Mouse (Mus musculus): ENCODE data around the gene Pxmp2. TPM values are rescaled to one million over a fixed set of nuclear protein-coding genes. Genes with fewer than 3 reads are reported as not detected.

Gene Pxmp2
- polyA plus RNA-seq, 1 experiment: 4.7 TPM

GRCm38 (mm10) chr5:110266941-110267340, 19.0 kb downstream of the Pxmp2 start:
- H3K27me3 ChIP-seq (ENCODE audit: control insufficient read depth, insufficient read depth, low read length): no peaks in the 10 kb centered on the region
- peaks cover 26% of the 10 kb centered on the region for H3K36me3 ChIP-seq (ENCODE audit: control insufficient read depth, insufficient read depth, low read length)
- TF ChIP-seq CTCF (IDR thresholded peaks at IDR 0.05; ENCODE audit: borderline replicate concordance, control insufficient read depth, extremely low read depth, insufficient read depth, low read length, poor library complexity) (no peak), POLR2A (IDR thresholded peaks at IDR 0.05; ENCODE audit: control insufficient read depth, extremely low read depth, insufficient read depth, low read length, poor library complexity) (no peak)
- no peak for DNase-seq
- no peak overlapping the region for H3K4me3 ChIP-seq (ENCODE audit: control insufficient read depth, insufficient read depth, low read length)
- WGBS: 98% methylated on average over 4 of the region's 4 CpGs
- H3K4me1 ChIP-seq (replicated peaks; ENCODE audit: control insufficient read depth, insufficient read depth, low read length): peaks cover 7% of the 10 kb centered on the region
- H3K27ac ChIP-seq (ENCODE audit: control insufficient read depth, insufficient read depth, low read length): no peak overlapping the region

GRCm38 (mm10) chr5:110244091-110244490, 41.9 kb downstream of the Pxmp2 start:
- H3K27ac ChIP-seq (ENCODE audit: control insufficient read depth, insufficient read depth, low read length): no peak overlapping the region
- H3K27me3 ChIP-seq (ENCODE audit: control insufficient read depth, insufficient read depth, low read length): no peaks in the 10 kb centered on the region
- WGBS: 98% methylated on average over 2 of the region's 2 CpGs
- H3K4me3 ChIP-seq (ENCODE audit: control insufficient read depth, insufficient read depth, low read length): no peak overlapping the region
- H3K36me3 ChIP-seq (ENCODE audit: control insufficient read depth, insufficient read depth, low read length): peaks cover 75% of the 10 kb centered on the region
- no peak for DNase-seq
- no peaks in the 10 kb centered on the region for H3K4me1 ChIP-seq (replicated peaks; ENCODE audit: control insufficient read depth, insufficient read depth, low read length)
- TF ChIP-seq CTCF (IDR thresholded peaks at IDR 0.05; ENCODE audit: borderline replicate concordance, control insufficient read depth, extremely low read depth, insufficient read depth, low read length, poor library complexity): no peak
- TF ChIP-seq POLR2A (IDR thresholded peaks at IDR 0.05; ENCODE audit: control insufficient read depth, extremely low read depth, insufficient read depth, low read length, poor library complexity): no peak

GRCm38 (mm10) chr5:110232346-110232745, 53.6 kb downstream of the Pxmp2 start:
- Histone ChIP-seq H3K27ac (ENCODE audit: control insufficient read depth, insufficient read depth, low read length) (no peak overlapping the region), H3K4me1 (replicated peaks; ENCODE audit: control insufficient read depth, insufficient read depth, low read length) (peaks cover 3% of the 10 kb centered on the region), H3K36me3 (ENCODE audit: control insufficient read depth, insufficient read depth, low read length) (peaks cover 20% of the 10 kb centered on the region), H3K27me3 (ENCODE audit: control insufficient read depth, insufficient read depth, low read length) (no peaks in the 10 kb centered on the region), H3K4me3 (ENCODE audit: control insufficient read depth, insufficient read depth, low read length) (no peak overlapping the region)
- no peak for TF ChIP-seq CTCF (IDR thresholded peaks at IDR 0.05; ENCODE audit: borderline replicate concordance, control insufficient read depth, extremely low read depth, insufficient read depth, low read length, poor library complexity)
- TF ChIP-seq POLR2A (IDR thresholded peaks at IDR 0.05; ENCODE audit: control insufficient read depth, extremely low read depth, insufficient read depth, low read length, poor library complexity): no peak
- 20% methylated on average over 6 of the region's 6 CpGs for WGBS
- no peak for DNase-seq

GRCm38 (mm10) chr5:110231638-110232037, 54.3 kb downstream of the Pxmp2 start:
- peaks cover 14% of the 10 kb centered on the region; the same call in 1 of the 2 replicates for H3K36me3 ChIP-seq (ENCODE audit: control insufficient read depth, insufficient read depth, low read length)
- TF ChIP-seq POLR2A (IDR thresholded peaks at IDR 0.05; ENCODE audit: control insufficient read depth, extremely low read depth, insufficient read depth, low read length, poor library complexity) (no peak), CTCF (IDR thresholded peaks at IDR 0.05; ENCODE audit: borderline replicate concordance, control insufficient read depth, extremely low read depth, insufficient read depth, low read length, poor library complexity) (no peak)
- peaks cover 3% of the 10 kb centered on the region for H3K4me1 ChIP-seq (replicated peaks; ENCODE audit: control insufficient read depth, insufficient read depth, low read length)
- no peak overlapping the region for H3K27ac ChIP-seq (ENCODE audit: control insufficient read depth, insufficient read depth, low read length)
- 40% methylated on average over 13 of the region's 13 CpGs for WGBS
- DNase-seq: peak; percentile 15
- H3K4me3 ChIP-seq (ENCODE audit: control insufficient read depth, insufficient read depth, low read length): peak overlapping the region; percentile 15
- no peaks in the 10 kb centered on the region for H3K27me3 ChIP-seq (ENCODE audit: control insufficient read depth, insufficient read depth, low read length)

GRCm38 (mm10) chr5:110230780-110231461, 55.1 kb downstream of the Pxmp2 start, which contains the start of gene Ankle2:
TSS of gene Ankle2 (plus strand) at chr5:110231004.
- TF ChIP-seq POLR2A (IDR thresholded peaks at IDR 0.05; ENCODE audit: control insufficient read depth, extremely low read depth, insufficient read depth, low read length, poor library complexity): peak; percentile 84
- peak; percentile 30; the same call in 1 of the 2 replicates for TF ChIP-seq CTCF (IDR thresholded peaks at IDR 0.05; ENCODE audit: borderline replicate concordance, control insufficient read depth, extremely low read depth, insufficient read depth, low read length, poor library complexity)
- Histone ChIP-seq H3K4me3 (ENCODE audit: control insufficient read depth, insufficient read depth, low read length) (peak within 1 kb of the TSS; percentile 88), H3K4me1 (replicated peaks; ENCODE audit: control insufficient read depth, insufficient read depth, low read length) (peaks cover 3% of the 10 kb centered on the region), H3K27ac (ENCODE audit: control insufficient read depth, insufficient read depth, low read length) (peak within 1 kb of the TSS; percentile 27; the same call in 1 of the 2 replicates), H3K36me3 (ENCODE audit: control insufficient read depth, insufficient read depth, low read length) (0 out of 2 replicates have a peak, but pooled peaks cover 9% of the 10 kb centered on the region), H3K27me3 (ENCODE audit: control insufficient read depth, insufficient read depth, low read length) (no peaks in the 10 kb centered on the region)
- under 1% methylated on average over 81 of the region's 81 CpGs for WGBS
- peak; percentile 93 for DNase-seq

GRCm38 (mm10) chr5:110230401-110230779, 55.6 kb downstream of the Pxmp2 start:
- 4% methylated on average over 8 of the region's 8 CpGs for WGBS
- H3K36me3 ChIP-seq (ENCODE audit: control insufficient read depth, insufficient read depth, low read length): 0 out of 2 replicates have a peak, but pooled peaks cover 8% of the 10 kb centered on the region

More at GRCm38 (mm10) chr5:110230401-110230779, 55.6 kb downstream of the Pxmp2 start:
- no peak for TF ChIP-seq POLR2A (IDR thresholded peaks at IDR 0.05; ENCODE audit: control insufficient read depth, extremely low read depth, insufficient read depth, low read length, poor library complexity)
- TF ChIP-seq CTCF (IDR thresholded peaks at IDR 0.05; ENCODE audit: borderline replicate concordance, control insufficient read depth, extremely low read depth, insufficient read depth, low read length, poor library complexity): no peak
- no peak for DNase-seq
- no peaks in the 10 kb centered on the region for H3K27me3 ChIP-seq (ENCODE audit: control insufficient read depth, insufficient read depth, low read length)
- H3K4me3 ChIP-seq (ENCODE audit: control insufficient read depth, insufficient read depth, low read length): peak overlapping the region; percentile 88
- no peak overlapping the region for H3K27ac ChIP-seq (ENCODE audit: control insufficient read depth, insufficient read depth, low read length)
- H3K4me1 ChIP-seq (replicated peaks; ENCODE audit: control insufficient read depth, insufficient read depth, low read length): peaks cover 3% of the 10 kb centered on the region
